Mouse (Mus musculus) embryo, embryonic 10 days (tissue): ENCODE data around the gene Fermt1.

Source experiments
- DNase-seq: peaks from one replicate; pipeline ENCODE4 v3.0.0-alpha.2; 2015; ENCODE audit warnings: low spot score

Fermt1 gene

DNA sequence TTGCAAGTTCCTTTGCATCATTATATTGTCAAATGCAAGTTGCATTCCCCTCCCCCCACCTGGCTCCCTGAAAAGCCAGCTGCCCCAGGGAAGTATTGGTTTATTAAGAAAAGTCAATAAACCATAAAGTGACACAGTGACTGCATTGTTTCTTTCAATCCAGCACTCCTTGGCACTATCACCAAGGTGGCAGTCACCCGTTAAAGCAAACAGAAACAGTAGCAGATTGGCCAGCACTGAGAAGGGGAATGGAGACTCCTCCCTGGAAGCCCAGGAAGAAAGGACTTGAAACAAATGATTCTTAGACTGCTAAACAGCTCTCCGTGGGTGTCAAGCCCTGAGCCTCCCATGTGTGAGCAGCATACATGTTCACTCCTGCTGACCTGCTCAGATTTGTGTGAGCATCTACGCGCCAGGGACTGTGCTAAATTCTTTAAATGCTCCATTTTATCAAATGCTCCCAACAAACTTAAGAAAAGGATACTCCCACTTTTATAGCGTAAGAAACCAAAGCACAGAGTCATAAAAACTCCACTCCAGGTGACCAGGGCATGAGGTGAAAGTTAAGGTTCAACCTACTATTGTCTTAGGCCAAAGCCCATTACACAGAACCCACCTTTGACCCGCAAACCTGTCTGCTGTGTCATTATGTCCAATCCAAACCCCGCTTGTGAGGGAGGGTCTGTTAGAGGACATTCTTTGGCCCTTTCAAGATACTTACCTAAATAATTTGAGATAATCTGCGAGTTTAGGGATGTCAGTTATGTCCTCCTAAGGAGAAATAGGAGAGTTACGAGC, 23.4 kb downstream of the Fermt1 start:
- DNase-seq: no peak

DNA sequence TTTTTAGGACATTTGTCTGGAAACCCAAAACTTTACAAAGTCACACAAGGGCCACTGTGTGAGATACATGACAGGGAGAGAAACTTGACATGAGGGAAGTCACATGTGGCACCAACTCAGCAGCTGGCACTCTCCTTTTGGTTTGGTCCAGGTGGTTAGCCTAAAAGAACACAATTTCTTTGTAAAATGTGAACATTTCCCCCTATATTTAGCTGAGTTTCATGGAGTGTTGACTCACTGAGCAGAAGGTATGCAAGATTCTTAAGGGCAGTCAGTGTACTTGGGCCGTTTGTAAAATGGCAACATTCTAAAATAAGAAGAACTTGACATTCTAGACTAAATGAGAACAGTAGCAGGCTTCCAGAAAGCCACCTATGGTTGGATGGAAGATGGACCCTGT, 30.9 kb downstream of the Fermt1 start:
- DNase-seq: no peak

DNA sequence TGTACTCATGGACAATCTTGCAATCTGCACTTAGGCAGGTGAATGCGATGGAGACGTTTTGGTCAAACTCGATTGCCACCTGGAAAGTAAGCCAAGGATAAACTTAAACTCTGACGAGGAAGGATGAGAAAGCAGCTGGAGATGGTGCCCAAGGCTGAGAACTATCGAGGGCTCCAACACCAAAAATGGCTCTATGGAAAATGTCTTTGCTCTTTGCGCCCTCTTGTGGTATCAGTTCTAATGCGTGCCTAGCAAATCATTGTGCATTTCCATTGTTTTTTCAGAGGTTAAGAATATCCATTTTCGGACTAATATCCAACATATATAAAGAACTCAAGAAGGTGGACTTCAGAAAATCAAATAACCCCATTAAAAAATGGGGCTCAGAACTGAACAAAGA, 38.9 kb downstream of the Fermt1 start:
- DNase-seq: peak; percentile 73

DNA sequence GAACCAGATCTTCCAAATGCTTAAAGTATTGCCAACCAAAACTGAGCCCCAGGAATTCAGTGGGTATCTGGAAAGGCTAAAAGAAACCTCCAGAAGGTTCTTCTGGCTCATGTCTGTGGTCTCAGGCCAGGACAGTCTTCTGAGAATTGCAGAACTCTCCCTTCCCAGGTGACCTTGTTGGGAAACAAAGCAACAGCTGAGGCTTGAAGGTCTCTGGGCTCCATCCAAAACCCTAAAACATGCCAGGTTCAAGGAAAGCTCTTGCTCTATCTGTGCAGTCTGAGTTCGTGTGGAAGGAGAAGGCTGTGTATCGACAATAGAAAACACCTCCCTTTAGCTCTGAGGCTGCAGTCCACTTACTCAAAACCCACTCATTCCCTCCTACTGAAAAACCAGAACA, 40.7 kb downstream of the Fermt1 start:
- no peak for DNase-seq

DNA sequence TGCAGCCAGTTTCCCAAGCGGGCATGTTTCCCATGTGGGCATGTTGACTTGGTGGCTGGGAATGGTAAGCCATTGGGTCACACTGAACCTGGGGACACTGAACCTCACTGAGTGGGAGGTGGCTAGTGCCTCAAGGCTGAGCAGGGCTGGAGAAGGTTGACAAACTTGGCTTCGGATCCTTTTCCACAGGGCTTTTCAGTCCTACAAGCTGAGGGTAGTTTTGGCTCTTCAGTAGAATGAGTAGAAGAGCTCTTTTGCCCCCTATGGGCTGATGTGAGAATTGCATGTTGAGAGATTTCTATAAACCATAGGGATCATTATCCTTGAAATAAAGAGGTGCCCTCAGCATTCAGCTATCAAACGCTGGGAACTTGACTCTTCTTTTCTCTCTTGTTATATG, 42.2 kb downstream of the Fermt1 start:
- peak; percentile 78 for DNase-seq

DNA sequence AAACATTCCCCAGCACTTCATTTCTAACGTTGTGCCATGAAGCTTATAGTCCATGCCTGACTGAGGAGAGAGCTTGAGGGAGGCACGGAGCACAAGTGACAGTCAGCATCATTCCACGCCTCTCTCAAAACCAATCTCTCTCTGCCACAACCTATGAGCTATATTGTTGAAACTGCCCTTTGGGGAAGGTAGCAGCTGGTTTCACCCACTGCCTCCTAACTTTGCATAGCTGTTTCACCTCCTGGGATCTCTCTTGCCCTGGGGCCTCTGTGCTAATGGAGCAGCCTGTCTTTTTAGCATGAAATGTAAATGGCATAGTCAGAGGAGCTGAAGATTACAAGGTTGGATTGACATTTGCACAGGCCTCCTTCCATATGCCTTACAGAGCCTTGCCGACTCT, 43.6 kb downstream of the Fermt1 start:
- DNase-seq: no peak

DNA sequence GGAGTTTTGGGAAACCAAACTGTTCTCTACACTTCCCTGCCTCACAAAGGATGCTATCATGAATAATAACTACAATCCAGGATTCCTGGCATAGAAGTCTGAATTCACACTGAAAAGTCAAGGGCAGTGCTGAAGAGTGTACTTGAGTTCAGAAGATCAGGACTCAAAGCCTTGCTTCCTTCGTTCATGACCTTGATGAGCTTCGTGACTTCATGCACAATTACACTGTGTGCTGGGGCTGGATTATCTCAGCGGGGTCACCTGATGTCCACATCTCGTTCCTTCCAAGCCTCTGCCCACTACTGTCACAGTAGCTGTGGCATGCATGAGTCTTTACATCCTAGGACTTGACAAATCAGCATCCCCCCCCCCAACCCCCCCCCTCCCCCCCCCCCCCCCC, 44.1 kb downstream of the Fermt1 start:
- no peak for DNase-seq

DNA sequence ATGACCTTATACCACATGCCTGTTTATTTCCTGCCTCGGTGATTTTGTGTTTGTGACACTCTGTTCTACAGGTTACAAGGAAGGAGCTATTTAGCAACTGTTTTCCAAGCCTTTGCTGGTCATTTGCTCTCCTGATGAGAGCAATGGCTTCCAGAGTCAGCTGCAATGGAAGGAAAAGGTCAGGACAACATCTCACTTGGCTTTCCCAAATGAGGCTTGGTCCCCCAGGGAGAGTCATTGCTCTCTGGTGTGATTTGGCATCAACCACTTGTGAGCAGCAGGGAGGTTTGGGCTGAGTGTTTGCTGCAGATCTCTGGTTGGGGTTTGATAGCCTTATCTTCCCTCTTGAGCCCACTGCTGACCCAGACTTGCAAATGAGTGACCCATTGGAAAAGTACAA, 45.1 kb downstream of the Fermt1 start:
- DNase-seq: no peak

DNA sequence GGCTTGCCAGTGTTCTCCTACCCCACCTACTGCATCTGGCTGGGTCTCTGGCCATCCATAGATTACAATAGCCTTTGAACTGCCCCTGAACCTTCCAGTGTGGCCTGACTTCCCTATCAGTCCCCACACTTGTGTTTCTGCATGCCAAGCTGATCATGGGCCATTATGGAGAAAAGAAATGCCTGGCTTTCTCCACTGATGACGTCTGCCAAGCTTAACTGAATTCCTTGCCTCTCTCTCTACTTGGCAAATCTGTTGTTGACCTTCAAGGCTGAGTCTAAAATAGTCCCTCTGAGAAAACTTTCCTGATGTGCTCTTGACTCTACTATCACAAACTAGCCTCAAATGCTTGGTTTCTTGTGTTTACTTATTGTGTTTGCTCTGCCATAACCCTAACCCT, 47.5 kb downstream of the Fermt1 start:
- DNase-seq: no peak

DNA sequence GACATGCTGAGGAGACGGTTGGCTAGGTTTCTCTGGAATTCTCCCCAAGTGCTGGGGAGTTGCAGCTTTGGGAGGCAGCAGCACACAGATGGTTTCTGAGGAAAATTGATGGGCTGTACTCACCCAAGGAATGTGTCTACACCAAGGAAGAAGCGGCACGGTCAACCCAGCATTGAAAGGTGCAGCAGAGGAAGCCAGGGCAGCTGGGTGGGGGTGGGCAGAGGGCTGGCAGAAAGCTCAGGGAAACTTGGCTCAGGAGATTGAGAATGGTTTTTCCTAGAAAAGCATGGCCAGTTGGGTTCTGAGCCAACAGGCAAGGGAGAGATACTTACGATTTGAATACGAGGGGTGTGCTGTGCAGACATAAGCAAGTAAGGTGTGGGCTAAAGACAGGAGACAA, 51.9 kb downstream of the Fermt1 start:
- no peak for DNase-seq

DNA sequence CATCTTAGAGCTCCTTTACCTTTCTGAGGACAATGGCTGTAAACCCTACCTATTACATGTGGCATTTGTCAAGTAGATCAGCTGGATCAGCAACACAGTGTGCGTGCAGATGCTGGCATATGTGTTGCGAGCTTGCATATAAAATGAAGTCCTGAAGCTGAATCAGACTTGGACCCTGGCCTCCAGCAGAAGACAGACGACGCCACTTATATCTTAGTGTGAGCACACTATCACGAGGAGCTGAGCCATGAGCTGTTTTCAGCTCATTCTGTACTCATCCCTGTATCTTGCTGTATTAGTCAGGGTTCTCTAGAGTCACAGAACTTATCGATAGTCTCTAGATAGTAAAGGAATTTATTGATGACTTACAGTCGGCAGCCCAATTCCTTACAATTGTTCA, 60.4 kb downstream of the Fermt1 start:
- no peak for DNase-seq

DNA sequence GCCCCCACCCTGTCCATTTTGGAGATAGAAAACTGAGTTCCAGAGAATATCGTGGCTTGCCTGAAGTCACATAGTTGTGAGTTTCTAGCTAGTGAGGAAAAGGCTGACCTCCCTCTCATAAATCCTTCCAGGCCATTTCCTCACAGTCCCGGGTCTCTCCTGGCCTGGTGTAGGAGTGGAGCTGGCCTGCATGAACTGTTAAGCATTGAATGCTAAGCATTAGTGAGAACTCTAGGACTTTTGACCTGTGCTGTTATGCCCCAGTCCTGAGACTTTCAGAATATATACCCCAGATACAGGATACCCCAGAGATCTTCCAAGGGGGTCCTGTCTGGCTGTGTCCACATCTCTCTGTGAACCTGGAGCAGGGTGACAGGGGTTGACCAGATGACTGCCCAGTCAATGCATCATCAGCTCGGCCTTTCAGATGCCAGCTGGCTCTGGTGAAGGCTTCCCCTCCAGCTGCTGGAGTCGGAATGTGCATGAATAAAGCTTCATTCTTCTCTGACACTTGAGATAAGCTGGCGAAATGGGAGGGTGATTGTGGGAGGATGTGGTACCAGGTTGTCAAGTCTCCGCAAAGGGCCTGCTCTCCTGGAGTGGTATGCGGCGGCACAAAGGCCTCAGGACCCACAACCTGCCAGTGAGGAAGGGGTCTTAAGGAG, 61.3 kb downstream of the Fermt1 start:
- peak; percentile 30 for DNase-seq

DNA sequence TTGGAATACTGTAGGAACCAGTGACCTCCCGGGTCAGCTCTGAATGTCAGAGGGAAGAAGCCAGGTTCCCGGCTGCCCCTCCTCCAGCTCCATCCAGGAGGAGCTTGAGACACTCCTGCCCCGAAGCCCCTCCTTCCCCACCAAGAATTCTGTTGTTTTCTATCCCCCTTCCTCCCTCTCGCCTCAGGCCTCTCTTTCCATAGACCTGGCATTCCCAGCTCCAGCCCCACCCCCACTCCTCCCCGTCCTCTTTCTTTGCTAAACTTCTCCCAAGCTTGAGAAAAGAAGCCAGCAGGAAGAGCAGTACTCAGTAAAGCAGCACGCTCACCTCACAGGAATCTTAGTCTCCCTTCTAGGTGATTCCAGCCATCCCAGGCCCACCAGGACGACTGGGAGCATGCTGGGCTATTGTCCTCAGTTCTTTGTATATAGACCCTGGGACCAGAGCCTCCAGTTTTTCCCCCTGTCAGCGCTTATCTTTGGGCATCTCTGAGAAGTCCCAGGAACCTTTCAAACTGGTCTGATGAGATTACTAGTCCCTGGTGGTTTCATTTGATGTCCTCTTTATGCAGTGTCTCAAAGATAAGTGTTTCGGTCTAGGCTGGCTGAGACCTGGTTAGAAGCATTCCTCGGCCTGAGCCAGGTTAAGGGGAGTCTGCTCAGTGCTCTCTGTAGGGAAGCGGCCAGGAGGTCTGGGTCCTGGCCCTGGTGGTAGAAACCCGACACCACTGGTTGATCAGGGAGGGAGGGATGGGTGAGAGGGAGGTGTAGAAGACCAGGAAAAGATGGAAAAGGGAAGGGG, 64.7 kb downstream of the Fermt1 start, which contains the start of gene Lrrn4:
Gene Lrrn4, minus strand, starts transcription at position 48 of the 802 bp plus-strand sequence.
- DNase-seq: peak; percentile 50

DNA sequence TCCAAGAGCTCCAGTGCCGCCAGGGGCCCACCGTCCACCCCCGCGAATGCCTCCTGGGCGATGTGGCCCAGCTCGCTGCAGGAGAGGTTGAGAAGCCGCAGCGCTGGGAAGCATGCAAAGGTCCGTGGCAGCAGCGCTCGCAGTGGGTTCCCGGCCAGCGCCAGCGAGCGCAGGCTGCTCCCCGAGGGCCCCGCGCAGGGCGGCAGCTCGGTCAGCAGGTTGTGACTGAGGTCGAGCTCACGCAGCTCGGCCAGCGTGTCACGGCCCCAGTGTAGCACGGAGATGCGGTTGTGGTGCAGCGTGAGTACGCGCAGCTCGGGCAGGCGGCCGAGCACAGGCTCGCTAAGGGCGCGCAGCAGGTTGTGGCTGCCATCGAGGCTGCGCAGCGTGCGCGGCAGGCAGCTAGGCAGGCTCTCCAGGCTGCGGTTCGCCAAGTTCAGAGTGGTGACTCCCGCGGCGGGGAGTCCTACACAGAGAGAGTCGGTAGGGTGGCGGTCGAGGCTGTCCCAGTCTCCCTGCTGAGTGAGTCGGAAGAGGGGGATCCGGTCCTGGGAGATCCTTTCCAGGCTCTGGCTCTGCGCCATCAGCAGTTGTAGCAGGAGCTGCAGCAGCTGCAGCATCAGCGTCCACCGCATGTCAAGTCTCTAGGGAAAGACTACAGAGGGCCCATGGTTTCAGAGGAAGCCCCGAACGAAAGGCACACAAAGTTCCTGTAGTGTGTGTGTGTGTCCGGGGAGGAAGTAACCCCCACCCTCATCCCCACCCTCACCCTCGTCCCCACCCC, 66.3 kb downstream of the Fermt1 start:
- DNase-seq: peak; percentile 59

DNA sequence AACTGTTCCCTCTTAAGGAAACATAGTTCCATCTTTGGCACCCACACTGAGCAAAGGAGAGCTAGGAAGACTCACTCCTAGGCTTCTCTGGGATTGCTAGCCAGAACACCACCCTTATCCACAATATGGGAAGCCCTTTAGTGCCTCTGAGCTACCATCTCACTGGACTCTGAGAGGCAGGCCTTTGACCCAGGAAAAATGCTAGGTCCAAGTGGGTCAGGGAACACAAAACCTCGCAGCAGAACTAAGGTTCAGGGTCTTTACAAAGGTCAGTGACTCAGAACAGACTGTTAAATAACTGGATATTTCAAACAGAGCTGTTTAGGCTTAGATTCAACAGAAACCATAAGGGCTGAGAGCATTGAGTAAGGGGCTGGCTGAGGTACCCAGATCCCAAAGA, 68.7 kb downstream of the Fermt1 start:
- DNase-seq: no peak

DNA sequence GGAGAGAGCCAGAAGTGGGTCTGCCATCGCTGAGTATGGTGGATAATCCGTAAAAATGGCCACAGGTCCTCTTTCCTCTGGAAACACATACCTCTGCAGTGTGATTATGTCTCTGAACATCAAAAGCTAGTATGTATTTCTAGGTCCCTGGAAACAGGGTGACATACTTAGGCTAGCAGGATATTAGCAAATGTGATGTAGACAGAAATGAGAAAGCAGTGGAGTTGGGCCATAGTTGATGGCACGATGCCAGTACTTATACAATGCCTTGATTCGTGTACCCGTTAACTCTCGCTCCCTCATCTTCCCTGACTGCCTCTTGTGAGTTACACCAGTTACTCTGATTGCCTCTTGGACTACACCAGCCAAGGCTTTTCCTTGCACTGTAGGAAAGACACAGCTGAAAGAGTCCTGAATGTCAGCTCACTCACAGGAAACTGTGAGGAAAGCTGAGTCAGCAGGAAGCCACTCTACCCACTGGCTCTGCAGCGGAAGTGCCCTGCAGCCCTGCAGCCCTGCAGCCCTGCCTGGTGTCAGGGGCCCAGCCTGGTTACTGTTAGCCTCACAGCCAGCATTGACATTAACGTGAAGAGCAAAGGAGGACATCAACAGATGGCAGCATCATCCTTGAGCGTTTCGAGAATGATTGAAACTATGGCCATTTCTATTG, 71.9 kb downstream of the Fermt1 start:
- DNase-seq: no peak

DNA sequence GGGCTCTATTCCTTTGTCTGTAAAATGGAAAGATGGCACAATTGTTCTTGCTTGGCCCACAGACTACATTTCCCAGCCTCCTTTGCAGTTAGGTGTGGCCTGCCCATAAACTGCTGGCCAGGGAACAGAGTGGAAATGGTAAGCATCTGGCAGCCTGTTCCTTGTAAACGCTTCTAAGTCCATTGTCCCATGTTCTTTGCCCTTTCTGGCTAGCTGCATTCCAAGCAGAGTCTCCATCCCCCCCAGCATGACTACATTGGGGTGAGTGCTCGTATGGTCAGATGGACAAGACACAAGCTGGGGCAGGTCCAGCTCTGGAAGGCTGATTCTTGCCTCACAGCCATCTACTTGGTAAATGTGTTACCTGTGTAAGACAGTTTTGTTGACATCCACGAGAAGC, 74.0 kb downstream of the Fermt1 start:
- no peak for DNase-seq

DNA sequence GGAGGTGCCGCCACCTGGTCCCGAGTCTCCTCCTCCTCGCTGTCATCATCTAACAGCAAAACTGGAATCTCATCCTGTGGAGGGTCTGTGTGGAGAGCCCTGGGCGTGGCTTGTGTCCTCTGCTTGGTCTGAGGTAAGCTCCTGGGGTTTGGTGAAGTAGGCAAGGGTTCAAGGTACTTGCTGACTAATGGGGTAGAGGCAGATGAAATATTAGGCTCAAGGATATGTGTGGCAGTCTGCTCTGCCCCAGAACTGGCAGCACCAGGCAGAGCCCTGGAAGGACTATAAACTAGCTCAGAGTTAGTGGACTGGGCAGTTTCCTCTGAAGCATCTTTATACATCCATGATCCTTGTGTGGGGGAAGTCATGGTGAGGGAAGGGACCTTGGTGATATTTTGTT, 75.4 kb downstream of the Fermt1 start:
- no peak for DNase-seq

DNA sequence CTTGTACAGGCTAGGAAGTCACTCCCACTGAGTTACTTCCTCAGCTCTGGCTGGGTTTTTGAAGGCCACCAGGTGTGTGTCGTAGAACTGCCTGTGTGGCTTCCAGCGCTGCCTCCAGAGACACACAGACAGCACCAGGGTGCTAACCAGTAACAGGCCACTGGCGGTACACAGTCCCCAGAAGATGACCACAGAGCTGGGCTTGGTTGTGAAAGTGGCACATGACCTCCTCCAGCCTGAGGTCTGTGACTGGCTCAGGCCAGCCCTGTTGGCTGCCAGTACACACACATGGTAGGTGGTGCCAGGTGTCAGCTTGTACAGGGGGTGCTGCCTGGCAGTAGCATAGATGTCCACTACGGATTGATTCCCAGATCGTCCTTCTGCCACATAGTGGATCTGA, 76.0 kb downstream of the Fermt1 start:
- no peak for DNase-seq

DNA sequence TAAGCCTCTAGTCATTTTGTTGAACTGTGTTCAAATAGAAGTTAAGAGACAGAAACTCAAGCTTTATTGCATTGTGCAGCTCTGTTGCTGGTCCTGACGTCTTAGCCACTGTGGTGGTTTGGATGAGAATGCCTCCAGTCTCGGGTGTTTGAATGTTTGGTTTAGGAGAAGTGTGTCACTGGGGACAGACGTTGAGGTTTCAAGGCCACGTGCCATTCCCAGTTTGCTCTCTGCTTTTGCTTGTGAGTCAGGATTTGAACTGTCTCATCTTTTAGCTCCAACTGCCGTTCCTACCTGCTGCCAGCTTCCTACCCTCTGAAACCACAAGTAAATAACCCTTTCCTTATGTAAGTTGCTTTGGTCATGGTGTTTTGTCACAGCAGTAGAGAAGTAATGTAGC, 78.2 kb downstream of the Fermt1 start:
- no peak for DNase-seq

DNA sequence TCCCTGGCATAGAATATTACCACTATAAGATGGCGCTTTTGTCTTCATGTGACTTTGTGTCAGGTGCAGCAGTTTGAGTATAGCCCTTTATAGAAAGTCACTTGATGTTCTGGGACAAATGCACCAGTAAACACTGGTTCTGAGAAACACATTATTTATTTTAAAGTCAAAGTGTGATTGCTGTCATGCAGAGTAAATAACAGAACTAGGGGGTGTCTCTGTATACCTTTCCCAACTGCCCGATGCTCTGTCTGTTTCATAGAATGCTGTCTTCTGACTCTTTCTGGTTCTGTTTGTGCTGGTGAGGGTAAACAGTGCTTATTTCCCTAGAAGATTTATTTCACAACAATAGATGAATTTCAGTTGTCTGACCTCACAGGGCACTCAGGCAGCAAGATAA, 82.4 kb downstream of the Fermt1 start:
- DNase-seq: no peak

DNA sequence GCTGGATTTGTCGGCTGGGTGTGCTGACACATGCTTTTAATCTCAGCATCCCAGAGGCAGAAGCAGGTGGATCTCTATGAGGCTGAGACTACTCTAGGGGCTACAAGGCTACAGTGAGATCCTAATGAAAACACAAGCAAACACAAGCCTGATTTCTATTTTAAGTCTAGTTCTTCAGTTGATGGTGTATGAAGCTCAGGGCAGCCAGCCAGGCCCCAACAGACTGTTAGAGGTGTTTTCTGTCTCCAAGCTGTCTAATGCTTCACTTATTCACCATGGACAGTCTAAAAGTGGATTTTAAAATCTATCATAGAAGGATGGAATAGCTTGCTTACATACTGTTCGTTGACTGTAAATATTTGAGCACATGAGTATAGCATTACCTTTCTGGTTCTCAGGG, 84.2 kb downstream of the Fermt1 start:
- no peak for DNase-seq
